Mouse (Mus musculus): ENCODE measurements around the gene Rnf103. TPM values are rescaled to one million over a fixed set of nuclear protein-coding genes. Genes with fewer than 3 reads are reported as not detected.
"Not testable (repeated sequence)": the region's sequence is repeated elsewhere in the genome, so short reads cannot be mapped to it uniquely, and the experiment has no call there.

Rnf103 gene
- 17.7 and 18.9 TPM in 2 replicates for polyA plus RNA-seq (2015; fragmentation: Nextera tagmentation; extraction: Ambion mirVana)

DNA sequence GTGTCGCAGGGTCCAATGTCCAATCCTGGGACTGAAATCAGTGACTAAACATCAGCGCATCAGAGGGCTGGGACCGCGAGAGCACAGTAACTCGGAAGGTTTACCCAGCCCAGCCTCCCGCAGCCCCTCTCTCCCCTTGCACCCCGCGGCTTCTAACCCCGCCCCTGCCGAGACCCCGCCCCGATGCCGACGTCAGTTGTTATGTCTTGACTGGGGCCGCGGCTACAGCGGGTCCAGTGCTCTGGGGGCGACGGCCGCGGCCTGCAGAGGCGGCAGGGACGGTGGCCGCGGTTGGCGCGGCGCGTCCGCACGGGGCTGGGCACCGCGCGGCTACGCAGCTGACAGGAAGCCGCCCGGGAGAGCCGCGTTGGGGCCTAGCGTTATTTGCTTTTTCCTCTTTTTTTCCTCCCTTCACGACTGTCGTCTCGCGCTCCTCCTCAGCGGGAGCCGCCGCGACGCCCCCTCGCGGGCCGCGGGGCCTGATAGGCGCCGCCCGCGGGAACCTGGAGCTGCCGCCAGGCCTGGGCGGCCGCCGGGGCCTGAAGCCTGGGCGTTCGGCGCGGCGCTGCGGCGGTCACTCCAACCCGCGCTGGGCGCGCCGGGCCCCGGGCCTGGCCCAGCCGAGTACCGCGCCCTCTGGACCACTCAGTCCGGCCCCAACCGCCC, at the start of gene Rnf103:
Gene Rnf103, plus strand, starts transcription at position 220 of the 666 bp plus-strand sequence.
- WGBS = 0% methylated on average over 47 of the region's 79 CpGs
- peak within 1 kb of the TSS; percentile 99 for H3K27ac ChIP-seq (ENCODE audit: low read length)
- H3K4me3 ChIP-seq (ENCODE audit: low read depth, low read length) = peak within 1 kb of the TSS; percentile 84
- peak; percentile 98 for ATAC-seq
- peak within 1 kb of the TSS; percentile 72 for H3K4me2 ChIP-seq (replicated peaks; ENCODE audit: low read depth, low read length)
- 0 out of 2 replicates have a peak, but pooled peaks cover 3% of the 10 kb centered on the region for H3K4me1 ChIP-seq (ENCODE audit: insufficient read depth, low read depth, low read length)
- peak within 1 kb of the TSS; percentile 96 for H3K9ac ChIP-seq (replicated peaks; ENCODE audit: low read depth)
- no peaks in the 10 kb centered on the region for H3K9me3 ChIP-seq (ENCODE audit: low read length)
- peak; percentile 96 for DNase-seq (ENCODE audit: low spot score)
- no peak for TF ChIP-seq EP300 (IDR thresholded peaks at IDR 0.05)
- peak; percentile 54 for TF ChIP-seq CTCF (IDR thresholded peaks at IDR 0.05)
- H3K27me3 ChIP-seq (replicated peaks; ENCODE audit: insufficient read depth, low read length) = no peaks in the 10 kb centered on the region
- H3K36me3 ChIP-seq (ENCODE audit: insufficient read depth, low read length) = 0 out of 2 replicates have a peak, but pooled peaks cover under 1% of the 10 kb centered on the region

DNA sequence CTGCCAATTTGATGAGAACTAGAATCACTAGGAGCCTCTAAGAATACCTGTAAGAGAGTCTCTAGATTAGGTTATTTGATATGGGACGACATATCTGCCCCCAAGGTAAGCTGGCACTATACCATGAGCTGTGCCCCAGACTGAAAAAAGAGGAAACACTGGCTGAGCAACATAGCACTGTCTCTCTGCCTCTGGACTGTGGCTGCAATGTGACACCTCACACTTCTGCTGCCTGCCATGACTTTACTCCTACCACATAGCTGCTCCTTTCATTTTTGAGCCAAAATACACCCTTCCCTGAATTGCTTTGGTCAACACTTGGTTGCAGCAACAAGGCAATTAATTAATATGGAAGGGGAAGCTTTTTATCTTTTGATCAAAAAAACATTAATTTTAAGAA, 48.9 kb upstream of the Rnf103 start:
- 39% methylated on average over 1 of the region's 1 CpGs for WGBS
- ATAC-seq = no peak
- H3K27ac ChIP-seq (ENCODE audit: low read length) = no peak overlapping the region
- no peaks in the 10 kb centered on the region for H3K27me3 ChIP-seq (replicated peaks; ENCODE audit: insufficient read depth, low read length)
- H3K4me2 ChIP-seq (replicated peaks; ENCODE audit: low read depth, low read length) = no peak overlapping the region
- no peak for TF ChIP-seq CTCF (IDR thresholded peaks at IDR 0.05)
- no peak for TF ChIP-seq EP300 (IDR thresholded peaks at IDR 0.05)
- DNase-seq (ENCODE audit: low spot score) = no peak
- no peaks in the 10 kb centered on the region for H3K9me3 ChIP-seq (ENCODE audit: low read length)
- H3K4me3 ChIP-seq (ENCODE audit: low read depth, low read length) = no peak overlapping the region
- H3K9ac ChIP-seq (replicated peaks; ENCODE audit: low read depth) = no peak overlapping the region
- H3K4me1 ChIP-seq (ENCODE audit: insufficient read depth, low read depth, low read length) = no peaks in the 10 kb centered on the region; the same call in 1 of the 2 replicates
- H3K36me3 ChIP-seq (ENCODE audit: insufficient read depth, low read length) = no peaks in the 10 kb centered on the region

GRCm38 (mm10) chr6:71445560-71445959, 48.1 kb upstream of the Rnf103 start:
- Histone ChIP-seq H3K27ac (ENCODE audit: low read length) (no peak overlapping the region), H3K36me3 (ENCODE audit: insufficient read depth, low read length) (no peaks in the 10 kb centered on the region), H3K27me3 (replicated peaks; ENCODE audit: insufficient read depth, low read length) (no peaks in the 10 kb centered on the region), H3K4me3 (ENCODE audit: low read depth, low read length) (no peak overlapping the region), H3K9me3 (ENCODE audit: low read length) (no peaks in the 10 kb centered on the region), H3K4me1 (ENCODE audit: insufficient read depth, low read depth, low read length) (no peaks in the 10 kb centered on the region; the same call in 1 of the 2 replicates), H3K9ac (replicated peaks; ENCODE audit: low read depth) (no peak overlapping the region), H3K4me2 (replicated peaks; ENCODE audit: low read depth, low read length) (no peak overlapping the region)
- ATAC-seq (no peak), DNase-seq (ENCODE audit: low spot score) (no peak)
- WGBS = 82% methylated on average over 6 of the region's 6 CpGs
- TF ChIP-seq EP300 (IDR thresholded peaks at IDR 0.05) = no peak
- no peak for TF ChIP-seq CTCF (IDR thresholded peaks at IDR 0.05)

DNA sequence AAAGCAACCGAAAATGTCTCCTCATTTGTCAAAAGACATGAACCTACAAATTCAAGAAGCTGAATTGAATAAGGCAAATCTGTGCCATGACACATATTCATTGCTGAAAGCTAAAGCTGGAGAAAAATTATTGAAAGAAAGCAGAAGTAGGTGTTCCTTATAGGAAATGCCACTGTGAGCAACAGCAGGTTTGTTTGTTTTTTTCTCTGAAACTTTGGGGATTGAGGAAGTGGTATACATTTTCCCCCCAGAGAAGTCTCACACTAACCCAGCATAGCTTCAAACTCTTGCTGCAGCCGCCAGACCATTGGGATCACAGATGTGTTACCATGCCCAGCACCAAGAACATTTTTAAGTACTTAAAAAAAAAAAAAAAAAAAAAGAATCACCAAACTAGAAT, 40.9 kb upstream of the Rnf103 start:
- Histone ChIP-seq H3K9me3 (ENCODE audit: low read length) (no peaks in the 10 kb centered on the region), H3K4me1 (ENCODE audit: insufficient read depth, low read depth, low read length) (no peaks in the 10 kb centered on the region), H3K4me3 (ENCODE audit: low read depth, low read length) (no peak overlapping the region), H3K27ac (ENCODE audit: low read length) (no peak overlapping the region), H3K4me2 (replicated peaks; ENCODE audit: low read depth, low read length) (no peak overlapping the region), H3K9ac (replicated peaks; ENCODE audit: low read depth) (no peak overlapping the region), H3K27me3 (replicated peaks; ENCODE audit: insufficient read depth, low read length) (no peaks in the 10 kb centered on the region), H3K36me3 (ENCODE audit: insufficient read depth, low read length) (no peaks in the 10 kb centered on the region)
- ATAC-seq (no peak), DNase-seq (ENCODE audit: low spot score) (no peak)
- no peak for TF ChIP-seq CTCF (IDR thresholded peaks at IDR 0.05)
- no peak for TF ChIP-seq EP300 (IDR thresholded peaks at IDR 0.05)
- WGBS = 53% methylated on average over 2 of the region's 2 CpGs

GRCm38 (mm10) chr6:71453983-71454739, 39.5 kb upstream of the Rnf103 start:
- not testable (repeated sequence) for H3K9ac ChIP-seq (replicated peaks; ENCODE audit: low read depth); H3K4me1 ChIP-seq (ENCODE audit: insufficient read depth, low read depth, low read length); H3K27me3 ChIP-seq (replicated peaks; ENCODE audit: insufficient read depth, low read length); H3K4me2 ChIP-seq (replicated peaks; ENCODE audit: low read depth, low read length); H3K9me3 ChIP-seq (ENCODE audit: low read length); ATAC-seq; H3K27ac ChIP-seq (ENCODE audit: low read length); H3K4me3 ChIP-seq (ENCODE audit: low read depth, low read length); H3K36me3 ChIP-seq (ENCODE audit: insufficient read depth, low read length); DNase-seq (ENCODE audit: low spot score)

- 53% methylated on average over 8 of the region's 8 CpGs for WGBS
- Histone ChIP-seq H3K4me2 (replicated peaks; ENCODE audit: low read depth, low read length) (no peak overlapping the region), H3K36me3 (ENCODE audit: insufficient read depth, low read length) (no peaks in the 10 kb centered on the region), H3K4me3 (ENCODE audit: low read depth, low read length) (no peak overlapping the region), H3K9ac (replicated peaks; ENCODE audit: low read depth) (no peak overlapping the region), H3K27me3 (replicated peaks; ENCODE audit: insufficient read depth, low read length) (no peaks in the 10 kb centered on the region), H3K4me1 (ENCODE audit: insufficient read depth, low read depth, low read length) (no peaks in the 10 kb centered on the region), H3K9me3 (ENCODE audit: low read length) (no peaks in the 10 kb centered on the region), H3K27ac (ENCODE audit: low read length) (no peak overlapping the region)
- no peak for TF ChIP-seq EP300 (IDR thresholded peaks at IDR 0.05)
- TF ChIP-seq CTCF (IDR thresholded peaks at IDR 0.05) = no peak
- DNase-seq (ENCODE audit: low spot score) = no peak
- ATAC-seq = no peak
These were observed 35.6 kb upstream of the Rnf103 start for GRCm38 (mm10) chr6:71457956-71458608.

Measured in lung, postnatal 0 days (tissue).